Mouse (Mus musculus): ENCODE measurements around the gene Capn10.
"Not testable (repeated sequence)": the region's sequence is repeated elsewhere in the genome, so short reads cannot be mapped to it uniquely, and the experiment has no call there.

The Capn10 gene

DNA sequence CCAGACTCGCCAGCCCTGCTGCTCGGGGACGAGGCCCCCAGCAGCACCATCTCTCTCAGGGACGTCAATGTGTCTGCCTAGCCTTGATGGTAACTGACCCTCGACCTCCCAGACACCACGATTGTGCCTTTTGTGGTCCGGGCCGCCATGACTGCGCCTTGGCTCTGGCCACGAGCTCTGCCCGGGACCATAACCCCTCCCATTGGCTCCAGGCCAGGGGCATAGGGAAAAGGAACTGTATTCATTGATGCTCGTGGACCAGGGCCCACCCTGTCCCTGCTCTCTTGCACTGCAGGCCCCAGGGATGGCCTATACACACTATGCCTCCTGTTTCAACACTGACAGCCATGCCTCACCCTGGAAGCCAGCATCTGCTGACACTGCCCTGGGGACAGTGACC is 14.4 kb upstream of the Capn10 start:
- no peak for DNase-seq (ENCODE audit: extremely low spot score)

- no peak for DNase-seq (ENCODE audit: extremely low spot score)
Observed at GRCm38 (mm10) chr1:92920474-92921200, 13.5 kb upstream of the Capn10 start.

DNA sequence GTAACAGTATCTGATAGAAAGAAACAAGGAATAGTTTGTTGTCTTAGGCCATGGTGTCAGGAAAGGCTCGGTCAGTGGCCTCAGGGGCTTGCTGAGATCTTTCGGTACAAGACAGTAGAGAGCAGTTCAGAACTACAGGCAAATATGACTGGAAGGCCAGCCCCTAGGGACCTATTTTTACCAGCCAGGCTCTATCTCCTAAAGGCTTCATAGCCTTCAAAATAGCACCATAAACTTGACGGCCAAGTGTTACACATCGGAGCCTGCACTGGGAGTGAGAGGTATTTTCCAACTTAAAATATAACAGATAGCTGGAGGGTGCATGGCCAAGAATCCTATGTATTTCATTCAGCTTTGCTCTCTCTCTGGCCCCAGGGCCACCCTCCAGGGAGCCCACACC is 12.7 kb upstream of the Capn10 start:
- no peak for DNase-seq (ENCODE audit: extremely low spot score)

GRCm38 (mm10) chr1:92930171-92930706 is 3.9 kb upstream of the Capn10 start:
- no peak for DNase-seq (ENCODE audit: extremely low spot score)

DNA sequence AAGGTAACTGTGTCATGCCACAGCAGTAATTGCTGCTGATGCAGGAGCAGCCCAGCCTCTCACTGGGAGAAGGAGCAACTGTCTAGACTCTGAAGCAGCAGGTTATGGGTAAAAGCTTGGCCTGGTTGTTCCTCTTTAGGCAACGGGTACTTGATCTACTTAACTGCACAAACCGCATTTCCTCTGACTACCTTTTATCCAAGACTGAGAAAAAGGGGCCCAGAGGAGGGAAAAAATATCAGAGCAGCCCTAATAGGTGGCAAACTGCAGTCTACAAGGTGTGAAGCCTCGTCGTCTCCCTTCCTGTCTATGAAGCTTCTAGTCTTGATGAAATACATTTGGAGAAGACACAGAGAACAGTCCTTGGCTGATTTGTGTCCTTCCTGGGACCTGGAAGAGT is 565 bp upstream of the Capn10 start:
- DNase-seq (ENCODE audit: extremely low spot score) = no peak

GRCm38 (mm10) chr1:92935054-92935962 is 1.1 kb downstream of the Capn10 start:
- DNase-seq (ENCODE audit: extremely low spot score) = no peak

- DNase-seq (ENCODE audit: extremely low spot score) = no peak
Observed at GRCm38 (mm10) chr1:92935977-92936376, 1.8 kb downstream of the Capn10 start.

DNA sequence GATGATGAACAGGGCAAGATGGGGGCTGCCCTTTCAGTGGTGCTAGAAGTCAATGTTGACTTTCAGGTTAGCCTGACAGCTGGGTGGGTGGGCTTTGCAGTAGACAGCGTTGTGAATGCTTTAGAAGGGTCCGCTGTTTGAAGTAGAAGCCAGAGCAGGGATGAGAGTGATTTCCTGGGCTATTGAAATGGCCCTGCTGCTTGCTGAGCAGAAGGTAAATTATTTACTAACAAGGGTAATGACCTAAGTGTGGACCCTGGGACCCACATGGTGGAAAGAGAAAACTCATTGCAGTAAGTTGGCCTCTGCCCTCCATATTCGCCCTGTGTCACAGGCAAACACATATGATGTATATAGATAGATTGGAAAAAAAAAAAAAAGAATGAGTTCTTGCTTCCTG is 2.3 kb downstream of the Capn10 start:
- no peak for DNase-seq (ENCODE audit: extremely low spot score)

DNA sequence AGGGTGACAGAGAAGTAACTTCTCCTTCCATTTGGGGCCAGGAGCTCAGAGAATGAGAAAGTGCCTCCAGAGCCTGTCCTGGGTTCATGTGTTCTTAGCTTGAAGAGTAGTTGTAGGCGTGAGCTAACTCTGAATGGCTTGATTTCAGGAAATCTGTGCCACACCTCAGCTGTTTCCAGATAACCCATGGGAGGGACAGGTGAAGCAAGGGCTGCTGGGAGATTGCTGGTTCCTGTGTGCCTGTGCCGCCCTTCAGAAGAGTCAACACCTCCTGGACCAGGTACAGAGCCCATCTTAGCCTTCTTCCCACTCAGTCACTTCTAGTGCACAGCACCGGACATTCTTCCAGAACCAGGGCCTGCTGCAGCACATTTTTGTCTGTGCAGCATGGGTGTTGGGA is 3.6 kb downstream of the Capn10 start:
- DNase-seq (ENCODE audit: extremely low spot score) = no peak

- DNase-seq (ENCODE audit: extremely low spot score) = no peak
Observed at GRCm38 (mm10) chr1:92939746-92940145, 5.6 kb downstream of the Capn10 start.

DNA sequence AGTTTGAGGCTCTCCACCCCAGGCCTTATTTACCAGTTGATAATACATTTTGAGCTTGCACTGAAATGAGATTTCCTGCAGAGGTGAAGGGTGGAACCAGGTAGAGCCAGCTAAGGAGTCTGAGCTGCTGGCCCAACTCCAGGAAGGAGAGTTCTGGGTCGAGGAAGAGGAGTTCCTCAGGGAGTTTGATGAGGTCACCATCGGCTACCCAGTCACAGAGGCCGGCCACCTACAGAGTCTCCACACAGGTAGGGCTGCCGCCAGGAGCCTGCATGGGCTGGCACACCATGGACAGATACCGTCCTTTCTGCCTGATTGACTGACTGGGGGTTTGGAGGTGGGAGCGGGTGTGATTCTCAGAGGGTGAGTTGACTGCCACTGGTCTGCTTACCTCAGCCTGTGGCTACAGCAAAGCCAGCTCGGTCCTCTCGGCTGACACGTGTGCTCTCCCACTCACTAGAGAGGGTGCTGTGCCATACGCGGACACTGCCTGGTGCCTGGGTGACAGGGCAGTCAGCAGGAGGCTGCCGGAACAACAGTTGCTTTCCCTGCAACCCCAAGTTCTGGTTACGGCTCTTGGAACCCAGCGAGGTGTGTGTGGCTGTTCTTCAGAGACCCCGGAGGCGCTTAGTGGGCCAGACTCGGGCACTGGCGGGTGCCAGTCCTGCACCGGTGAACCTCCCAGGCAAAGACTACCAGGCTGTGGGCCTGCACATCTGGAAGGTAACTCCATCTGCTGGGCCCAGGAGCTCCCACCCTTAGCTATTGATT is 9.2 kb downstream of the Capn10 start:
- no peak for DNase-seq (ENCODE audit: extremely low spot score)

DNA sequence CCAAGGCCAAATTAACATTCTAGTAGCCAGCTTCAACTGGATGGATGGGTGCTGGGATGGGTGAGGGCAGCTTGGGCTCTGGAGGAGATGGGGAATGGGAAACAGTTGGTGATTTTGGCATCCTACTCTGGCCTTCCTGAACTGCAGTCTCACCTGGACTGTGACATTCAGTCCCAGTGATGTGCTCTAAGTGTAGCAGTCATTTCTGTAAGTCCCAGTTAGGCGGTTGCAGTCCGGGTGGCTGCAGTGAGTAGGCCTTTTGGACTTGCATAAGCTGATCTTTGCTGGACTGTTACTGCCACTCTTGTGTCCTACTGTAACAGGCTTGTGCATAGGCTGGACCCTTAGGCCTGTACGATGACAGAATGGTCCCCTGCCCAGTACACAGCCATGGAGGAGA is 13.8 kb downstream of the Capn10 start:
- DNase-seq (ENCODE audit: extremely low spot score) = no peak

DNA sequence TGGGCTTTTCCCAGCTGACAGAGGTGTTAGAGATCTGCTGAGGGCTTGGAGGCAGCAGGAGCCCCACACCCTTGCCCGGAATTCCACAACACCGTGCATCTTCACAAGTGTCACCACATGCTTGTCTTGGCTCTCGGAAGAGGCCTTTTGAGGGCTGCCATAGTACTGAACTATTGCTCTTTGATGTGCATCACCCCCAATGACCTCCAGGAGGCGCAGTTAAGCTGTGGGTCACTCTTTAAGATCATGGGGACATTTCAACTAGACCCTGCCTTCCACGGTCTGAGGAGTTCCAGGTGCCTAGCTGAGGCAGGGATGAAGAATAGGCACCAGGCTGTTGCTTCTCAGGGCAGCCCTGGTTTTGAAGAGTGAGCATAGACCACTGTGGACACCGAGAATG is 15.2 kb downstream of the Capn10 start:
- DNase-seq (ENCODE audit: extremely low spot score) = no peak

DNA sequence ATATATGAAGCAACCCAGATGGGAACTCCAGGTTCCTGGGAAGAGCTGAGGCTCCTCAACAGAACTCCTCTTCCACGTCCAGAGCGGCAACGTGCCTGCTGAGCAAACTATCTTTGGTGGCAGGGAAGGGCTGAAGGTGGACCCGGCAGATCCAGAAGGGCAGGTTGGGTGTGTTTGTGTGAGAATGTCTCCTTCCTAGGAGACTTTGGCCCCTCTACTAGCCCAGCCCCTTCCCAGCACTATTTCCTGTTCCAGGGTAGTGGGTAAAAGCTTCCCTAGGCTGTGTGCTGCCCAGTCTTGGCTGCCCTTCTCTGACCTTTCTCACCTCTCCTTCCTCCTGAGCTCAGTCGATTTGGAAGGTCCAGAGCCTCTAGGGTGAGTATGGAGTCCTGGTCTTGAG is 16.4 kb downstream of the Capn10 start, which contains the start of gene Gpr35:
TSS of gene Gpr35 (plus strand) at position 259 of the 400 bp plus-strand sequence.
- no peak for DNase-seq (ENCODE audit: extremely low spot score)

DNA sequence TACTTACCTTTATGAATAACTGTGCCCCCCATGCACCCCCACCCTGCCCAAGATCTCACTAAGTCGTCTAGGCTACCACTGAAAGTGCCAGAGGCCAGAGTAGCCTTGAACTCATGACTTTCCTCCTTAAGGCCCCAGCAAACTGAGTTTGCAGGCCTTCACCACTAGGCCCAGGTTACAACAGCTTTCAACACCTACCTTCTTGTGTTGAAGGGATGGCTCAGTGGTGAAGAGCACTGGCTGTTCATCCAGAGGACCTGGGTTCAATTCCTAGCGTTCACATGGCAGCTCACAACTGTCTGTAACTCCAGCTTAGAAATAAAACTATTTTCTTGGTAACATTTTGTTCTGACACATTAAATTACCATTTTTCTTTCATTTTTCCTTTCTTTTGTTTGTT is 19.5 kb downstream of the Capn10 start:
- DNase-seq (ENCODE audit: extremely low spot score) = no peak

- peak; percentile 49 for DNase-seq (ENCODE audit: extremely low spot score)
Observed at GRCm38 (mm10) chr1:92956571-92957335, 22.6 kb downstream of the Capn10 start.

GRCm38 (mm10) chr1:92958999-92959398 is 24.8 kb downstream of the Capn10 start:
- DNase-seq (ENCODE audit: extremely low spot score) = no peak

- DNase-seq (ENCODE audit: extremely low spot score) = not testable (repeated sequence)
Observed at GRCm38 (mm10) chr1:92970791-92971190, 36.6 kb downstream of the Capn10 start.

DNA sequence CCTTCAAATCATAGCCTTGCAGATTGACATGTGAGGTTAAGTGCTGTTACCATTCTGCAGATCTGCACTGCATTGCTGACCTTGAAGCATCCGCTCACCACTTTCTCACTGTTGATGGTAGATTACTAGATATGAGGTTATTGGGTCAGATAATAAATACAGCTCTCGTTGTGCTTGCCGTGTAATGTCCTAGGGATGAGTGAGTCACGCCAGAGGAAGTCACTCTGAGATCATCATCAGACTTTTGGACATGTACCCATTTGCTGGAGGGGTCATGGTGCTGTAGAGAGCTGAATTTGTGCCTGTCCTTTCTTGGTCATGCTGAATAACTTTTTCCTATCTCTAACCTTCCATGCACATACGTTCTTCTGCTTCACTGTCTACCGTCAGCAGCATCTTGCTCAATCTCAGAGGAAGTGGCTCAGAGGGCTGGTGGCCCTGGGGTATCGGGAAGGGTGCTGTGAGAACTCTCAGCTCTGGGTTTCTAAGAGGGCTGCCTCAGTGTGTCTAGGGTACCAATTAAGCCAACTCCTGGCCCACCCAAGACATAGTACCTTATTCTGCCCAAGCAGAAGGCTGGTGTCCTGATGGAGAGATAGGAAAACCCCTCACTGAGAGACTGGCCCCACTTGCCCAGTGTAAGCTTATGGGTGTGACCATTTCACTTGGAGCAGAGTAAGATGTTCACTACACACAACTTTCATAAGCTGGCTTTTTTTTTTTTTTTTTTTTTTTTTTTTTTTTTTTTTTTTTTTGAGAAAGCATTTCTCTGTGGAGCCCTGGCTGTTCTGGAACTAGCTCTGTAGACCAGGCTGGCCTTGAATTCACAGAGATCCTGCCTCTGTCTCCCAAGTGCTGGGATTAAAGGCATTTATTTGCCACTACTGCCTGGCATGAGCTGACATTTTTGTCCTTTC is 38.0 kb downstream of the Capn10 start:
- no peak for DNase-seq (ENCODE audit: extremely low spot score)

GRCm38 (mm10) chr1:92972854-92973253 is 38.7 kb downstream of the Capn10 start:
- no peak for DNase-seq (ENCODE audit: extremely low spot score)
